Mouse (Mus musculus) hindbrain, postnatal 0 days (tissue): ENCODE measurements at regions not wholly inside any gene's neighbourhood (a gene's known extent, or its start where the extent isn't known, plus 50 kb on each side); places are given as distances from the start of the nearest gene placed in this dataset.

Experiments
- ATAC-seq: fragments of 200-750 bp; cut with Nextera tagmentation; 2 replicates; pipeline ENCODE4 v1.8.0; 2017; ENCODE audit warnings: mild to moderate bottlenecking, moderate TSS enrichment, moderate library complexity
- DNase-seq: peaks from one replicate; pipeline ENCODE4 v3.0.0-alpha.2; 2015; ENCODE audit warnings: low spot score
- H3K27ac ChIP-seq: fragments of 300-500 bp; sonication (generic); 2 replicates; pipeline ENCODE4 v1.5.1; 2014; ENCODE audit warnings: mild to moderate bottlenecking
- H3K27me3 ChIP-seq: fragments of 300-500 bp; sonication (generic); 2 replicates; pipeline ENCODE4 v1.6.1; 2014; ENCODE audit warnings: low read length, mixed read lengths; ENCODE audit not compliant: insufficient read depth
- H3K36me3 ChIP-seq: fragments of 300-500 bp; sonication (generic); 2 replicates; pipeline ENCODE4 v1.6.1; 2014; ENCODE audit warnings: low read length, mixed read lengths; ENCODE audit not compliant: insufficient read depth
- H3K4me1 ChIP-seq: fragments of 300-500 bp; sonication (generic); 2 replicates; pipeline ENCODE4 v1.6.1; 2014; ENCODE audit warnings: antibody characterized with exemption, low read length, mixed read lengths; ENCODE audit not compliant: insufficient read depth
- H3K4me2 ChIP-seq: fragments of 300-500 bp; sonication (generic); 2 replicates; pipeline ENCODE4 v1.6.1; 2014; ENCODE audit warnings: low read depth, mild to moderate bottlenecking, low read length, moderate library complexity, mixed read lengths
- H3K4me3 ChIP-seq: fragments of 300-500 bp; sonication (generic); 2 replicates; pipeline ENCODE4 v1.5.1; 2014; ENCODE audit warnings: low read length
- H3K9ac ChIP-seq: fragments of 300-500 bp; sonication (generic); replicated peaks from 2 replicates; pipeline ENCODE4 v1.6.1; 2014; ENCODE audit warnings: mild to moderate bottlenecking, low read length, moderate library complexity, mixed read lengths
- H3K9me3 ChIP-seq: fragments of 300-500 bp; sonication (generic); 2 replicates; pipeline ENCODE4 v1.6.1; 2016; ENCODE audit warnings: low read length, mixed read lengths
- CTCF ChIP-seq: IDR thresholded peaks from 2 replicates; pipeline ENCODE4 v1.5.1; 2016; ENCODE audit warnings: antibody characterized with exemption, control low read depth, low read depth
- WGBS: fragments of 180-500 bp; shearing (Covaris S2); extraction: QIAGEN DNeasy Blood & Tissue Kit; methylation state at CpG from one replicate; pipeline ENCODE4 v1.1.7; 2014; 5-methylcytosine and 5-hydroxymethylcytosine counted together

DNA sequence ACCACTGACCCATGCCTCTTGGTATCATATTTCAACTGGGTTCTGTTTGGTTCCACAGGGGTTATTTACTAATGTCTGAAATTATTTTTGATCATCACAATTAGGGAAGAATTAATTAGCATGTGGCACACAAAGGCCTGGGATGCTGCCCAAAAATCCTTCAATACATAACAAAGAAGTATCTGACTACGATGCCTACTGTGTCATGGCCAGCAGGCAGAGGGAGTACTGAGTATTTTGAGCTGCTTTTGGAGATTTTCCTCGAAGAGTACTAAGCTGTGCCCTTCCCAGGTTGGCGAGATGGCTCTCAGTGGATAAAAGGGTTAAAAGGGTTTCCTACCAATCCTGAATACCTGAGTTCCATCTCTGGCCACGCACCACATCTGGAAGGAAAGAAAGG is 478.5 kb downstream of the Tmtc2 start:
- no peak for ATAC-seq
- H3K4me2 ChIP-seq = no peak overlapping the region

GRCm38 (mm10) chr10:105076892-105077291 is 497.4 kb downstream of the Tmtc2 start:
- no peaks in the 10 kb centered on the region for H3K9me3 ChIP-seq
- no peak overlapping the region for H3K9ac ChIP-seq
- H3K36me3 ChIP-seq = no peaks in the 10 kb centered on the region
- H3K27ac ChIP-seq = no peak overlapping the region
- no peak overlapping the region for H3K4me2 ChIP-seq
- H3K4me3 ChIP-seq = no peak overlapping the region
- TF ChIP-seq CTCF = no peak
- H3K4me1 ChIP-seq = no peaks in the 10 kb centered on the region
- DNase-seq (no peak), ATAC-seq (no peak)
- 77% methylated on average over 2 of the region's 2 CpGs for WGBS
- no peaks in the 10 kb centered on the region for H3K27me3 ChIP-seq

More for the DNA sequence above, 478.5 kb downstream of the Tmtc2 start:
- no peak for DNase-seq
- H3K9me3 ChIP-seq = no peaks in the 10 kb centered on the region
- no peak overlapping the region for H3K9ac ChIP-seq
- no peak for TF ChIP-seq CTCF
- H3K27ac ChIP-seq = no peak overlapping the region
- H3K36me3 ChIP-seq = no peaks in the 10 kb centered on the region
- no peaks in the 10 kb centered on the region for H3K27me3 ChIP-seq
- H3K4me1 ChIP-seq = no peaks in the 10 kb centered on the region
- WGBS = 59% methylated on average over 4 of the region's 4 CpGs
- no peak overlapping the region for H3K4me3 ChIP-seq

- no peak overlapping the region for H3K9ac ChIP-seq
- H3K4me3 ChIP-seq = no peak overlapping the region
- H3K27me3 ChIP-seq = no peaks in the 10 kb centered on the region
- 69% methylated on average over 1 of the region's 1 CpGs for WGBS
- H3K9me3 ChIP-seq = no peaks in the 10 kb centered on the region
- no peaks in the 10 kb centered on the region for H3K36me3 ChIP-seq
- no peak overlapping the region for H3K4me2 ChIP-seq
- DNase-seq (peak; percentile 3), ATAC-seq (no peak)
- H3K4me1 ChIP-seq = no peaks in the 10 kb centered on the region
- no peak overlapping the region for H3K27ac ChIP-seq
- TF ChIP-seq CTCF = no peak
Observed at GRCm38 (mm10) chr10:105034711-105035386, 539.4 kb downstream of the Tmtc2 start.

- no peak overlapping the region for H3K9ac ChIP-seq
- no peak overlapping the region for H3K4me3 ChIP-seq
- H3K4me2 ChIP-seq = peak overlapping the region; percentile 3
- H3K27me3 ChIP-seq = no peaks in the 10 kb centered on the region
- TF ChIP-seq CTCF = no peak
- H3K9me3 ChIP-seq = no peaks in the 10 kb centered on the region
- DNase-seq (peak; percentile 30), ATAC-seq (peak; percentile 78)
- WGBS = 51% methylated on average over 14 of the region's 14 CpGs
- H3K36me3 ChIP-seq = no peaks in the 10 kb centered on the region
- H3K27ac ChIP-seq = 0 out of 2 replicates have a peak overlapping the region, but pooled peaks have one; percentile 4
- 0 out of 2 replicates have a peak, but pooled peaks cover 2% of the 10 kb centered on the region for H3K4me1 ChIP-seq
Observed at GRCm38 (mm10) chr10:105020471-105021120, 553.7 kb downstream of the Tmtc2 start.

- no peaks in the 10 kb centered on the region for H3K36me3 ChIP-seq
- no peaks in the 10 kb centered on the region for H3K9me3 ChIP-seq
- H3K4me3 ChIP-seq = no peak overlapping the region
- H3K27me3 ChIP-seq = no peaks in the 10 kb centered on the region
- no peak for TF ChIP-seq CTCF
- DNase-seq (peak; percentile 1), ATAC-seq (no peak)
- H3K4me2 ChIP-seq = peak overlapping the region; percentile 3; the same call in 1 of the 2 replicates
- H3K4me1 ChIP-seq = 0 out of 2 replicates have a peak, but pooled peaks cover 2% of the 10 kb centered on the region
- 55% methylated on average over 11 of the region's 11 CpGs for WGBS
- H3K27ac ChIP-seq = no peak overlapping the region
- H3K9ac ChIP-seq = no peak overlapping the region
Observed at GRCm38 (mm10) chr10:105019774-105020470, 554.3 kb downstream of the Tmtc2 start.
